12 mouse cellular contexts compared by ENCODE assay signal in the genomic region with DNA sequence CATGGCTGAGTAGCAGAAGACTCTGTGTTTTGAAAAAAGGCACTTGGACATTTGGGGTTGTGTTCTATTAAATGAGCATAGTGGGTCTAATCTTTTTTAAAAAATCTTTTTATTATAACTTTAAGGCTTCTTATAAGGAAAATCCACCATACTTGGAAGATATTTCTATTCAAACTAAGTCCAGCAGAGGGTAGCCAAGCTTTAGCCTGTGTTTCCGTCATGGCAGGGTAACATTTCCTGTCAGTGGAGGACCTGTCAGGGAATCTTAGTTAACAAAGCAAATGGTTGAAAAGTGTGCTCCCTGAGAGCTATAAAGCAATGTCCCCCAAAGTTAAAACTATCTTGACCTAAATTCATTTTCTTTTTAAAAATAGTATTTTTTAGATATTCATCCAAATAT. TPM values are rescaled to one million over a fixed set of nuclear protein-coding genes. Genes with fewer than 3 reads are reported as not detected.
DNase-seq lines count a peak whose midpoint lies in the region; ATAC-seq and TF ChIP-seq lines count a peak whose summit lies in the region.
"Had no signal": no experiment of that assay in that cellular context is flagged by ENCODE, and none has a peak within 500 bp of the region (broad histone marks: within the 10 kb centered on the region; RNA-seq: fewer than 3 reads in every experiment).

No protein-coding gene starts in this region.

- H3K9me3 ChIP-seq in forebrain, postnatal 0 days (ENCODE audit: low read length): no peaks in the 10 kb centered on the region
- no peaks in the 10 kb centered on the region for H3K9me3 ChIP-seq in forebrain, embryonic 15.5 days
- no peaks in the 10 kb centered on the region for H3K9me3 ChIP-seq in limb, embryonic 14.5 days (ENCODE audit: control insufficient read depth, low read length)
- H3K9me3 ChIP-seq in limb, embryonic 10.5 days (replicated peaks): no peaks in the 10 kb centered on the region
- H3K9me3 ChIP-seq: embryonic facial prominence, embryonic 12.5 days had no signal

- H3K4me2 ChIP-seq in forebrain, postnatal 0 days (ENCODE audit: low read depth): no peak overlapping the region
- no peak overlapping the region for H3K4me2 ChIP-seq in forebrain, embryonic 15.5 days (replicated peaks)
- H3K4me2 ChIP-seq in limb, embryonic 14.5 days (replicated peaks; ENCODE audit: low read depth, low read length, severe bottlenecking): no peak overlapping the region
- H3K4me2 ChIP-seq: embryonic facial prominence, embryonic 12.5 days had no signal

- peak; percentile 53 for DNase-seq in forebrain, postnatal 0 days
- DNase-seq in limb, embryonic 14.5 days (ENCODE audit: low spot score): peak; percentile 40
- no peak for DNase-seq in limb, embryonic 10.5 days (ENCODE audit: low spot score)
- peak; percentile 17 for DNase-seq in CD4-positive helper T cell, adult 2 months (ENCODE audit: low read depth, low spot score)
- DNase-seq in left cerebral cortex, adult 18-20 months (ENCODE audit: low spot score in 2 of 2): no peak
- no peak for DNase-seq in right cerebral cortex, adult 18-20 months
- DNase-seq: left cerebral cortex, postnatal 4 days; spleen, adult 18-20 months had no signal

- 19% methylated on average over 1 of the region's 1 CpGs for WGBS in forebrain, postnatal 0 days
- WGBS in forebrain, embryonic 15.5 days: 24% methylated on average over 1 of the region's 1 CpGs
- WGBS in limb, embryonic 14.5 days: 17% methylated on average over 1 of the region's 1 CpGs
- WGBS in limb, embryonic 10.5 days: 48% methylated on average over 1 of the region's 1 CpGs

- H3K4me3 ChIP-seq in forebrain, postnatal 0 days (ENCODE audit: low read depth, low read length): no peak overlapping the region
- H3K4me3 ChIP-seq in forebrain, embryonic 15.5 days: no peak overlapping the region
- no peak overlapping the region for H3K4me3 ChIP-seq in limb, embryonic 14.5 days (replicated peaks; ENCODE audit: low read length)
- H3K4me3 ChIP-seq in limb, embryonic 10.5 days: no peak overlapping the region
- no peak overlapping the region for H3K4me3 ChIP-seq in cortical plate, adult 2 months (ENCODE audit: insufficient read depth, low read length)
- H3K4me3 ChIP-seq: embryonic facial prominence, embryonic 12.5 days had no signal

- H3K4me1 ChIP-seq in forebrain, postnatal 0 days (ENCODE audit: insufficient read depth): no peaks in the 10 kb centered on the region
- no peaks in the 10 kb centered on the region for H3K4me1 ChIP-seq in forebrain, embryonic 15.5 days
- no peaks in the 10 kb centered on the region for H3K4me1 ChIP-seq in limb, embryonic 14.5 days (ENCODE audit: control insufficient read depth, insufficient read depth, low read length)
- no peaks in the 10 kb centered on the region for H3K4me1 ChIP-seq in limb, embryonic 10.5 days
- no peaks in the 10 kb centered on the region for H3K4me1 ChIP-seq in cortical plate, adult 2 months (ENCODE audit: control insufficient read depth, insufficient read depth, low read length)
- H3K4me1 ChIP-seq: embryonic facial prominence, embryonic 12.5 days had no signal

- ATAC-seq in forebrain, postnatal 0 days: no peak
- ATAC-seq in forebrain, embryonic 15.5 days (replicated peaks): no peak
- no peak for ATAC-seq in limb, embryonic 14.5 days (ENCODE audit: low FRiP score, low read depth)
- ATAC-seq: hindbrain, embryonic 16.5 days had no signal

- H3K27me3 ChIP-seq in forebrain, postnatal 0 days (ENCODE audit: insufficient read depth, low read length): no peaks in the 10 kb centered on the region
- no peaks in the 10 kb centered on the region for H3K27me3 ChIP-seq in forebrain, embryonic 15.5 days
- no peaks in the 10 kb centered on the region for H3K27me3 ChIP-seq in limb, embryonic 14.5 days (ENCODE audit: control insufficient read depth, insufficient read depth, low read length)
- no peaks in the 10 kb centered on the region for H3K27me3 ChIP-seq in limb, embryonic 10.5 days (ENCODE audit: low read depth, poor library complexity, severe bottlenecking)
- H3K27me3 ChIP-seq: embryonic facial prominence, embryonic 12.5 days had no signal

- no peak overlapping the region for H3K9ac ChIP-seq in forebrain, postnatal 0 days
- H3K9ac ChIP-seq in forebrain, embryonic 15.5 days (replicated peaks): no peak overlapping the region
- no peak overlapping the region for H3K9ac ChIP-seq in limb, embryonic 14.5 days (ENCODE audit: low read depth, low read length, severe bottlenecking)
- H3K9ac ChIP-seq: embryonic facial prominence, embryonic 12.5 days had no signal

- no peaks in the 10 kb centered on the region for H3K36me3 ChIP-seq in forebrain, postnatal 0 days (ENCODE audit: insufficient read depth)
- H3K36me3 ChIP-seq in forebrain, embryonic 15.5 days: no peaks in the 10 kb centered on the region
- H3K36me3 ChIP-seq in limb, embryonic 14.5 days (ENCODE audit: control insufficient read depth, insufficient read depth, low read length): no peaks in the 10 kb centered on the region
- H3K36me3 ChIP-seq in limb, embryonic 10.5 days: no peaks in the 10 kb centered on the region
- H3K36me3 ChIP-seq: embryonic facial prominence, embryonic 12.5 days had no signal

- no peak for TF ChIP-seq POLR2A in limb, embryonic 14.5 days (IDR thresholded peaks at IDR 0.05; ENCODE audit: borderline replicate concordance, extremely low read depth, insufficient read depth, insufficient read length)
- no peak for TF ChIP-seq POLR2A in cortical plate, adult 2 months (IDR thresholded peaks at IDR 0.05; ENCODE audit: extremely low read depth, insufficient read depth, low read length)

- no peak overlapping the region for H3K27ac ChIP-seq in forebrain, postnatal 0 days (ENCODE audit: low read depth, low read length)
- H3K27ac ChIP-seq in forebrain, embryonic 15.5 days (replicated peaks): no peak overlapping the region
- H3K27ac ChIP-seq in limb, embryonic 14.5 days (replicated peaks; ENCODE audit: low read depth, low read length): no peak overlapping the region
- H3K27ac ChIP-seq in limb, embryonic 10.5 days: no peak overlapping the region
- no peak overlapping the region for H3K27ac ChIP-seq in cortical plate, adult 2 months (ENCODE audit: insufficient read depth, low read length)
- H3K27ac ChIP-seq: embryonic facial prominence, embryonic 12.5 days had no signal

- TF ChIP-seq CTCF in forebrain, postnatal 0 days (IDR thresholded peaks at IDR 0.05; ENCODE audit: low read depth): peak; percentile 63
- TF ChIP-seq CTCF in cortical plate, adult 2 months (IDR thresholded peaks at IDR 0.05; ENCODE audit: extremely low read depth, insufficient read depth, low read length): peak; percentile 36

RNA-seq across cellular contexts. Expression of a gene that starts 4.1 kb away (rescaled TPM):
- total RNA-seq in forebrain, postnatal 0 days (2014; rRNA removed): 26.5 and 38.2 TPM in 2 replicates
- polyA plus RNA-seq in forebrain, postnatal 0 days (2015; fragmentation: Nextera tagmentation; extraction: Ambion mirVana): 31.2 and 33.8 TPM in 2 replicates
- polyA plus RNA-seq in forebrain, embryonic 15.5 days (2015; fragmentation: Nextera tagmentation; extraction: Ambion mirVana): 26.4 and 27.7 TPM in 2 replicates
- polyA plus RNA-seq in limb, embryonic 14.5 days (2012; rRNA removed): 19.2 and 19.7 TPM in 2 replicates
- polyA plus RNA-seq in limb, embryonic 14.5 days (2014; fragmentation: Nextera tagmentation; extraction: Ambion mirVana): 26.4 and 31.5 TPM in 2 replicates
- polyA plus RNA-seq in limb, embryonic 10.5 days (2016; fragmentation: Nextera tagmentation; extraction: Ambion mirVana): 19.1 and 19.3 TPM in 2 replicates
- polyA plus RNA-seq in cortical plate, adult 2 months (2012; rRNA removed): 35.4 and 35.8 TPM in 2 replicates
- total RNA-seq in left cerebral cortex, adult 18-20 months (2021): 10 to 100 TPM; 24.5 to 26.1 TPM

RNA-seq across cellular contexts. Expression of a gene that starts 22.7 kb away (rescaled TPM):
- 4.8 and 5.8 TPM in 2 replicates for total RNA-seq in forebrain, postnatal 0 days (2014; rRNA removed)
- 0.77 and 1.3 TPM in 2 replicates for polyA plus RNA-seq in forebrain, postnatal 0 days (2015; fragmentation: Nextera tagmentation; extraction: Ambion mirVana)
- polyA plus RNA-seq in forebrain, embryonic 15.5 days (2015; fragmentation: Nextera tagmentation; extraction: Ambion mirVana): 0.75 and 0.88 TPM in 2 replicates
- 3.0 and 3.5 TPM in 2 replicates for polyA plus RNA-seq in limb, embryonic 14.5 days (2012; rRNA removed)
- 2.0 and 2.4 TPM in 2 replicates for polyA plus RNA-seq in limb, embryonic 14.5 days (2014; fragmentation: Nextera tagmentation; extraction: Ambion mirVana)
- 0.44 and 0.58 TPM in 2 replicates for polyA plus RNA-seq in limb, embryonic 10.5 days (2016; fragmentation: Nextera tagmentation; extraction: Ambion mirVana)
- polyA plus RNA-seq in cortical plate, adult 2 months (2012; rRNA removed): 17.2 and 19.6 TPM in 2 replicates
- 10 to 100 TPM; 47.7 to 48.4 TPM for total RNA-seq in left cerebral cortex, adult 18-20 months (2021)

Comparison
In these comparisons a context has a peak if more than half of its experiments do, and no peak if none do; other contexts are left out.
1. DNase-seq: peak in forebrain, postnatal 0 days (single experiment), limb, embryonic 14.5 days (single experiment) and CD4-positive helper T cell, adult 2 months (single experiment); none in limb, embryonic 10.5 days (single experiment), left cerebral cortex, adult 18-20 months (0 of 2) and right cerebral cortex, adult 18-20 months (single experiment).